Mouse (Mus musculus) forelimb bud, embryonic 11.5 days (tissue): Measurements from ENCODE around the gene Gm20388.
"Not testable (repeated sequence)": the region's sequence is repeated elsewhere in the genome, so short reads cannot be mapped to it uniquely, and the experiment has no call there.

Experiments
- DNase-seq: peaks from one replicate; pipeline ENCODE4 v3.0.0-alpha.2; 2012; ENCODE audit warnings: low read depth, low spot score

The Gm20388 gene

GRCm38 (mm10) chr8:121273195-121273594 is 1362.6 kb downstream of the Gm20388 start:
- DNase-seq, result no peak

- DNase-seq, result no peak
These were observed 1363.0 kb downstream of the Gm20388 start for GRCm38 (mm10) chr8:121273620-121274019.

- DNase-seq, result no peak
These were observed 1369.8 kb downstream of the Gm20388 start for GRCm38 (mm10) chr8:121280414-121280813.

- DNase-seq, result no peak
These were observed 1378.7 kb downstream of the Gm20388 start for GRCm38 (mm10) chr8:121289346-121289745.

- DNase-seq, result no peak
These were observed 1379.9 kb downstream of the Gm20388 start for GRCm38 (mm10) chr8:121290547-121290946.

- DNase-seq, result no peak
These were observed 1382.8 kb downstream of the Gm20388 start for GRCm38 (mm10) chr8:121293418-121293817.

GRCm38 (mm10) chr8:121294234-121295108 is 1383.8 kb downstream of the Gm20388 start:
- no peak for DNase-seq

GRCm38 (mm10) chr8:121296082-121296481 is 1385.4 kb downstream of the Gm20388 start:
- DNase-seq, result no peak

- no peak for DNase-seq
These were observed 1386.0 kb downstream of the Gm20388 start for GRCm38 (mm10) chr8:121296597-121296996.

- no peak for DNase-seq
These were observed 1386.7 kb downstream of the Gm20388 start for GRCm38 (mm10) chr8:121297299-121297698.

- no peak for DNase-seq
These were observed 1389.4 kb downstream of the Gm20388 start for GRCm38 (mm10) chr8:121300066-121300465.

GRCm38 (mm10) chr8:121300501-121301411 is 1390.1 kb downstream of the Gm20388 start:
- peak; percentile 94 for DNase-seq

- DNase-seq, result peak; percentile 79
These were observed 1390.8 kb downstream of the Gm20388 start for GRCm38 (mm10) chr8:121301431-121301830.

GRCm38 (mm10) chr8:121301978-121302649 is 1391.5 kb downstream of the Gm20388 start:
- no peak for DNase-seq

GRCm38 (mm10) chr8:121307723-121308122 is 1397.1 kb downstream of the Gm20388 start:
- no peak for DNase-seq

GRCm38 (mm10) chr8:121310976-121311819 is 1400.6 kb downstream of the Gm20388 start:
- DNase-seq, result no peak

GRCm38 (mm10) chr8:121313458-121313857 is 1402.8 kb downstream of the Gm20388 start:
- DNase-seq, result no peak

GRCm38 (mm10) chr8:121314036-121314435 is 1403.4 kb downstream of the Gm20388 start:
- no peak for DNase-seq

- no peak for DNase-seq
These were observed 1404.9 kb downstream of the Gm20388 start for GRCm38 (mm10) chr8:121315569-121315968.

GRCm38 (mm10) chr8:121316009-121316408 is 1405.4 kb downstream of the Gm20388 start:
- DNase-seq, result no peak

GRCm38 (mm10) chr8:121318756-121319155 is 1408.1 kb downstream of the Gm20388 start:
- DNase-seq, result not testable (repeated sequence)
